Mouse (Mus musculus): ENCODE measurements around the gene Ndrg4.

DNA sequence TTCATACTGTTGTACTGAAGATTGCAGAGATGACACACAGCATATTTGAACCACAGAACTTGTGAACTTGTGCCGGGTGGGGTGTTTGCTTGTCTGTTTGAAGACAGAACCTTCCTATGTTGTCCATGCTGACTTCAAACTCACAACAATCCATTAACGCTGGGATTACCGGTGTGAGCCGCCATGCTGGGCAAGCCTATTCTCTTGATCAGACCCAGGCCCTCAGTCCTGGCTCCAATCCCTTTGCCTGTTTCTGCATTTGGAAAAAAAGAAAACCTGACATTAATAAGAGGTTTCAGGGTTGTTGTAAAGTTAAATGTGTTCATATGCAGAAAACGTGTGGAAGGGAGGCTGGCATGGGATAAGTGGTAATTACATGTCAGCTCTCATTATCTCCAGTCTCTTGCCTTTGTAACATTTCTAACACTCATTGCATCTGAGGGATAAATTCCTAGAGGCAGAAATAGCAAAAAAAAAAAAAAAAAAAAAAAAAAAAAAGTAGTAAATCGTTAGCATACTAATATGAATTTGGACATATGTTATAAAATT, 16.4 kb upstream of the Ndrg4 start:
- TF ChIP-seq CTCF (IDR thresholded peaks at IDR 0.05; ENCODE audit: control insufficient read depth, insufficient read depth, insufficient read length), result no peak
- no peak for TF ChIP-seq MAX (IDR thresholded peaks at IDR 0.05)
- TF ChIP-seq MYOG (IDR thresholded peaks at IDR 0.05; ENCODE audit: control insufficient read depth, extremely low read depth, insufficient read length), result no peak
- TF ChIP-seq USF1 (IDR thresholded peaks at IDR 0.05; ENCODE audit: low read depth), result no peak
